Mouse (Mus musculus) embryonic fibroblast, embryonic 13.5 days (primary cell): ENCODE measurements around the gene Cdc42bpa. TPM values are rescaled to one million over a fixed set of nuclear protein-coding genes. Genes with fewer than 3 reads are reported as not detected.

Source experiments
- H3K27ac ChIP-seq: 2 replicates; pipeline ENCODE4 v1.5.1; 2012; ENCODE audit warnings: low read length, control low read depth, inconsistent platforms; ENCODE audit not compliant: insufficient read depth
- H3K4me1 ChIP-seq: 2 replicates; pipeline ENCODE4 v1.6.1; 2011; ENCODE audit warnings: low read length; ENCODE audit not compliant: control insufficient read depth, insufficient read depth
- H3K4me3 ChIP-seq: 2 replicates; pipeline ENCODE4 v1.5.1; 2011; ENCODE audit warnings: mild to moderate bottlenecking, control low read depth, low read length; ENCODE audit not compliant: insufficient read depth
- CTCF ChIP-seq: IDR thresholded peaks from 2 replicates; pipeline ENCODE4 v1.5.1; 2011; ENCODE audit warnings: mild to moderate bottlenecking, control low read depth, low read length, moderate library complexity, borderline replicate concordance; ENCODE audit not compliant: insufficient read depth
- POLR2A ChIP-seq: IDR thresholded peaks from 2 replicates; pipeline ENCODE4 v1.6.1; 2011; ENCODE audit warnings: low read depth, mild to moderate bottlenecking, control low read depth, low read length, moderate library complexity
- polyA plus RNA-seq: library from polyadenylated mRNA; stranded (reverse); fragments of >200 nt; gene quantifications from 2 replicates; pipeline ENCODE4 v1.2.4, GENCODE M21; 2011; ENCODE audit warnings: low read depth; ENCODE audit not compliant: missing spikeins, insufficient read length

Gene Cdc42bpa
- polyA plus RNA-seq, 1 experiment, result 109 TPM

DNA sequence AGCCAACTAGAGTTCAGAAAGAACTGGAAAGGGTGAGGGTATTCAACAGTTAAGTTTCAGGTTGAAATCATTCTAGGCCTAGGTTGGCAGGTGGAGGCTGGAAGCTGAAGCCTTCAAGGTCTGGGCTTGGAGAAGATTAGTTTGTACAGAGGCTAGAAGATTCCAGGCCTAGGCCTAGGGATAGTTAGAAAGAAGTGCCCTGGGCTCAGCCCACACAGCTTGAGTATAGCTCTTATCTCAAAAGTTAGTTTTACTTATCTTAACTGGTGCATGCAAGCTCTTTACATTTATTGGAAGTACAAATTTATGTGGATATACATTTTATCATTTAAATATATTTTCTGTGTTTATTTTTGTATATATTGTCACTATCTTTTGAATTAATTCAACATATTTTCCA, 21.4 kb downstream of the Cdc42bpa start:
- no peak overlapping the region for H3K27ac ChIP-seq
- TF ChIP-seq POLR2A (no peak), CTCF (no peak)
- H3K4me3 ChIP-seq, result no peak overlapping the region
- peaks cover 2% of the 10 kb centered on the region; the same call in 1 of the 2 replicates for H3K4me1 ChIP-seq

DNA sequence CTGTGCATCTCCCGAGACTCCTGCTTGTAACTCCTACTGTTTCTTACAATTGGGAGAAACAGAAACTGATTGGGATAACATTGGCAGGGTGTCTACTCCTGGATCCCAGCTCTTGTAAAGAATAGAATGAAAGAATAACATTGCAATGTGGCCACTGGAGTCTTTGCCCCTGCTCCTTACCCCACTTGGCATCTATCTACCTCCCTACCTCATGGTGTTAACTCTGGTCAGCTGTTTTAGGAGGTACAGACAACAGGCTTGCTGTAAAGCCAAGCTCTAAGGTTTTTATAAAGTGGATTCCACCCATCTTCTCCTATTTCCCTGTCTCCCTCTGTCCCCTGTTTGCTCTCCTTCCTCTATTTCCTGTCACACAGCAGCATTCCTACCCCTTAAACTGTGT, 21.9 kb downstream of the Cdc42bpa start:
- no peak overlapping the region for H3K4me3 ChIP-seq
- H3K4me1 ChIP-seq, result peaks cover 2% of the 10 kb centered on the region; the same call in 1 of the 2 replicates
- TF ChIP-seq CTCF (no peak), POLR2A (no peak)
- no peak overlapping the region for H3K27ac ChIP-seq

DNA sequence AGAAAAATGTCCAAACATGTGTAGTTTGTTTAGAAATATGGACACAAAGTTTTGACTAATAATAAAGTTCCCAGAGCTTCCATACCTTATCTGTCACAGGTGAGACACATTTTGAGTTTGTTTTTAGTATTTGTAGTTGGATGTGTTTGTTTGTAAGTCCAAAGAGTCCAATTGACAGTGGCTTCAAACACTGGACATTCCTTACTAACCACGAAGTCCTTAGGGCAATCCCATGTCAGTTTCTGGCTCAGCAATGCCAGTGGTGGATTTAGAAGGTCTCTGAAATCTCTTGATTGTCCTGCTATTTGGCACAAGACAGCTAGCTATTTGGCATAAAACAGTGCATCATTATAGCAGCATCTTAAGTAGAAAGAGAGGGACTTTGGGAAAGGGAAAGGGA, 22.7 kb downstream of the Cdc42bpa start:
- Histone ChIP-seq H3K4me3 (no peak overlapping the region), H3K4me1 (peaks cover 2% of the 10 kb centered on the region; the same call in 1 of the 2 replicates), H3K27ac (no peak overlapping the region)
- TF ChIP-seq CTCF (no peak), POLR2A (no peak)

DNA sequence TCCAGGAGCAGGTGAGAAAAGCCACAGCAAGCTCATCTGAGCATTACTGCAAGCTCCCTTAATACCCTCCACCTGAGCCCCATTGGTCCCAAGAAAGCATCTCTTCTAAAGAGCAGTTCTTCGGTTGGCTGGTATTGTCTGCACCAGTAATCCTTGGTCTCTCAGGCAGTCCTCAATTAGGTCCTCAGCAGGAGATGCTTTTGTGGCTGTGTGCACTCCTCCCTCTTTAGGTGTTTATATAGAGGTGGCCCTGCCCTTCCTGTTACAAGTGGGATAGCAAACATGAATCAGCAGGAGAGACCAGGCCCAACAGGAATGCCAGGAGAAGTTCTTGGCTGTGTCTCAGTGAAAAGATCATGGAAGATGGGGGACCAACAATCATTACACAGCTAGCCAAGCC, 23.9 kb downstream of the Cdc42bpa start:
- no peak overlapping the region for H3K4me3 ChIP-seq
- H3K27ac ChIP-seq, result no peak overlapping the region
- H3K4me1 ChIP-seq, result no peaks in the 10 kb centered on the region
- TF ChIP-seq CTCF (no peak), POLR2A (no peak)

DNA sequence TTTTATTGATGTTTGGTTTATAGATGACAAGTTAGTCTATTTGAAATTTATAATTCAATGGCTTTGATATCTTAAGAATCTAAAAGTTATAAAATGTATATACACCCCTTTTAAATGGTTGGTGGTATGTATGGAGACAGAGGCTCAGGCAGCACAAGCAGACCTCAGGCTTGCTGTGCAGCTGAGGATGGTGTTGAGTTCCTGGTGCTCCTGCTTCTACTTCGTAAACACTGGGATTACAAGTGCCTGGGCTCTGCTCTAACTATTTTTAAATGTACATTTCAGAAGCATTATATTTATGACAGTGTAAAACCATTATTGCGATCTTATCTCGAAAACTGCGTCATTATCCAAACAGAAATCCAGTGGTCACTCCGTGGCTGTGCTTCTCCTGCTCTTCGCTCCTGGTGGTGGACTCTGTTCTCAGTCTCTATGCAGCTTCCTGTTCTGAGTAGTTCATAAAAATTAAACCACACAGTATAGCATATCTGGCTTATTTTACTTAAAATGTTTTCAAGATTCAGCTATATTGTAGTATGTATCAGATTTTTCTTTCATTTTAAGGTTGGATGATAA, 31.5 kb downstream of the Cdc42bpa start:
- TF ChIP-seq POLR2A (no peak), CTCF (no peak)
- Histone ChIP-seq H3K4me3 (no peak overlapping the region), H3K4me1 (peaks cover 3% of the 10 kb centered on the region; the same call in 1 of the 2 replicates), H3K27ac (no peak overlapping the region)

DNA sequence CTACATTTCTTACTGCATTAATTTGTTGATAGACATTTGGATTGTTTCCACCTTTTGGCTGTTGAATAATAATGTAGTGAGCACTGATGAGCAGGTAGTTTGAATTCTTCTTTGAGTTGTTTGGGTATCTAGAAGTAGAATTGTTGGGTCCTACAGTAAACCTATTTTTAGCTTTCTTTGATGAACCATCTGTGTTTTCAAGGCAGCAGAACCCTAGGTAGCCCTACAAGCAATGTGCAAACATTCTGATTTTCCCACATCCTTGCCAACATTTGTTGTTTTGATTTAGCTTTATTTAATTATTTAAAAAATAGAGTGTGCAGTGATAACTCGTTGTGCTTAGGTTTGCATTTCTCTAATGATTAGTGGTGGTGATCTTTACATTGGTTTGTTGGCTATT, 32.0 kb downstream of the Cdc42bpa start:
- no peak overlapping the region for H3K27ac ChIP-seq
- H3K4me3 ChIP-seq, result no peak overlapping the region
- H3K4me1 ChIP-seq, result peaks cover 3% of the 10 kb centered on the region; the same call in 1 of the 2 replicates
- TF ChIP-seq POLR2A, result no peak
- TF ChIP-seq CTCF, result no peak

DNA sequence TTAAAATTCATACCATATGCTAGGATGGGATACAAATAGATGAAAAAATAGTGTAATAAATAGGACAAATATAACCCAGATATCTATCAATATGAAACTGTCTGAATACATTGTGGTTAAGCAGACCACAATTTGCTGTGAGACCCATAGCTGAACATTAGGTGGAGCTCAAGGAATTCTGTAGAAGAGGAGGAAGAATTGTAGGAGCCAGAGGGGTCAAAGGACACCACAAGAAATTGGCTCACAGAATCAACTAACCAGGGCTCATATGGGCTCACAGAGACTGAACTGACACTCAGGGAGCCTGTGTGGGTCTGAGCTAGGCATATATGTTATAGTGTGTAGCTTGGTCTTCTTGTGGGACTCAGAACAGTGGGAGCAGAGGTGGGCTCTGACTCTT, 47.8 kb downstream of the Cdc42bpa start:
- Histone ChIP-seq H3K4me3 (no peak overlapping the region), H3K27ac (no peak overlapping the region), H3K4me1 (no peaks in the 10 kb centered on the region)
- no peak for TF ChIP-seq POLR2A
- no peak for TF ChIP-seq CTCF

DNA sequence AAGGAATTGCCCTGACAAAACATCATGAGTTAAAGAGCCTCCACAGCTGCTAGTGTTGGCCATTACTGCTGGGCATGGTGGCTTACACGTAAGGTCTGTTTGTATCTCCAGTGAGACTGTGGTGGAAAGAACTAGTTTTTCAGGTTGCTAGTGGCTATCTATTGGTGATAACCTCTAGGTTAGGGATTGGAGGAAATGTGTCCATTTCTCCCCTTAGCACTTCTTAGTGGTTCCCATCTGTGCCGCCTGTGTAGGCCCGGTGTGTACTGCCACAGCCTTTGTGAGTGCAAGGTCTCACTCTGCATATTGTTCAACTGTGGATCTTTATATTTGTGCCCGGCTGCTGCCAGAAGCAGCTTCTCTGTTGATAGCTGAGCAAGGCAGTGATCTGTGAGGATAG, 53.2 kb downstream of the Cdc42bpa start:
- Histone ChIP-seq H3K27ac (no peak overlapping the region), H3K4me3 (no peak overlapping the region)
- TF ChIP-seq CTCF (no peak), POLR2A (no peak)

DNA sequence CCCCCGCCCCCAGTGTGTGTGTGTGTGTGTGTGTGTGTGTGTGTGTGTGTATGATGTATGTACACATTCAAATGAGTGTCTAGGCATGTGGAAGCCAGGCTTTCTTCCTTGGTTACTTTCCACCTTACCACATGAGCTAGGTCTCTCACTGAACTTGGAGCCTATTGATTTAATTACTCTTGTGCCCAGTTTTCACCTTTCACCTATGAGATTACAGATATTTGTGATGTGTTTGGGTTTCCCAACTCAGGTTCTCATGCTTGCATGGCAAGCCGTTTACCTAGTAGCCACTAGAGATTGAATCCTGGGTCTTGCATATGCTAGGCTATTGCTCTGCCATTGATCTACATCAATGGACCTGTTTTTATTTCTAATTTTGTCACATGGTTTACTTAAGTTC, 57.9 kb downstream of the Cdc42bpa start:
- Histone ChIP-seq H3K4me1 (peaks cover 14% of the 10 kb centered on the region), H3K4me3 (no peak overlapping the region), H3K27ac (no peak overlapping the region)
- TF ChIP-seq POLR2A (no peak), CTCF (no peak)

More for the DNA sequence above, 53.2 kb downstream of the Cdc42bpa start:
- H3K4me1 ChIP-seq, result peaks cover 6% of the 10 kb centered on the region; the same call in 1 of the 2 replicates

DNA sequence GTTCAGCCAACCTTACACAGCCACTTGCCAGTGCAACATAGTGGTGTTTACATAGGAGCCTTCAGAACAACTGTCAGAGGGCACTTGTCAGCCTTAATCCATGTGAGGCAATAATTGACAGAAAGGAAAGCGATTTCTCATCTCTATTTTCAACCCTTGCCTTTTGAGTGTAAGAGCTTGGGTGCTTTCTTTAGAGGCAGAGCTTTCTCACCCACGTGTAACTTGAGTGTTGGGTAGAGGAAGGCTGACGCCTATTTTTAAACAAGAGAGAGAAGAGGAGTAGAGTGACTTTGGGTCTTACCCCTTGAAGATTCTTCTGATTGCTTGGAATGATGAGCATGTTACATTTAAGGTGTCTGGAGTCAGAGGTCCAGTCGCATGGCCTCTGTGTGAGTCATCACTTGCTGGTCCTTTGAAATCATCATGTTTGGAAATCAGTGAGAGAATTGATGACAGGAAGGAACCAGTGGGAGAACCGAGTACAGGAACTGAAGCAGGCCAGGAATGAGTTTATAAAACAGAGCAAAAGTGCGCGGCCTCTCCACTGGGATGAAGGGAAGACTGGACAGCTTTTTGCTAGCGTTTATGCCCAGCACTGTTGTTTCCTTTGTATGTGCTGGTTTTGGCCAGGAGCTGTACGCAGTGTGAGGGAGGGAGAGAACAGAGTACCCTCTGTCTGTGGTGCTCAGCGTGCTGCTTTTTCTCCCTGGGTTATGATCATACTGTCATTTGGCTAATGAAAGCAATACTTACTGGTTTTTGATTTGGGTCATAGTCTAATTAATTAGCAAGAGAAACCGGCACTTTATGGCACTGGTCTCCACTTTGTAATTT, 61.4 kb downstream of the Cdc42bpa start:
- TF ChIP-seq POLR2A, result no peak
- no peak for TF ChIP-seq CTCF
- H3K27ac ChIP-seq, result peak overlapping the region; percentile 21; the same call in 1 of the 2 replicates
- H3K4me3 ChIP-seq, result no peak overlapping the region
- peaks cover 8% of the 10 kb centered on the region for H3K4me1 ChIP-seq
